Mouse (Mus musculus): ENCODE measurements at regions not wholly inside any gene's neighbourhood (a gene's known extent, or its start where the extent isn't known, plus 50 kb on each side); places are given as distances from the start of the nearest gene placed in this dataset.

DNA sequence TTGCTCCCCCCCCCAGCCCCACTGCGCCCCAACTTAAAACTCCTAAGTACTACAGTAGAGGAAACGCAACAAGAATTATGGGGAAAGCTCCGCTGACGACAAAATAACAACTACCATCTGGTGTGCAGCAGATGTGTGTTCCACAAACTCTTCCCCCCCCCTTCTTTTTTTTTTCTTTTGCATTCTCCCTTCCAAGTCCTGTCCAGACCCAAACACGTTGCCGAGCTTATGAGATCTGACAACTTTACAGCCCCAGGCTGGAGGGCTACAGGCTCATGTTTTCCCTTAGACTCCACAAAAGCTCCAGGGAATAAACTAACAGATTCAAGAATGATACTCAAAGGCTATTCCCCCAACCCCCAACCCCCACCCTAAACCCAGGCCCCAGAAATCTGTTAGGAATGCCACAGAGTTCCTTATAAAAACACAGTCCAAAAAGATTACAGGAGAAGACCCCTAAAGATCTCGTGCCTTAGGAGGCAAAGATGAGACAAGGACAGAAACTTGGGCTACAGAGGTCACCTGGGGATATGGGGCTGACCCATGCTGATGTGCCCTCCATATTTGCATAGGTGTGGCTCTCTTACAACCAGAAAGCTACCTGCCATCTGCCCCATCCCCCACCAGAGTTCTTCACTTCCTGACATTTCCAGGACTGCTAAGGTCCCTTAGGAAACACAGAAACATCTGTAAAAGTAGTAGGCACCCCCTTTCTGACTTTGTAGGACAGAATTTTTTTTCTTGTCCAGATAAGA is 509.5 kb upstream of the Cited2 start:
- peak; percentile 94 for DNase-seq

DNA sequence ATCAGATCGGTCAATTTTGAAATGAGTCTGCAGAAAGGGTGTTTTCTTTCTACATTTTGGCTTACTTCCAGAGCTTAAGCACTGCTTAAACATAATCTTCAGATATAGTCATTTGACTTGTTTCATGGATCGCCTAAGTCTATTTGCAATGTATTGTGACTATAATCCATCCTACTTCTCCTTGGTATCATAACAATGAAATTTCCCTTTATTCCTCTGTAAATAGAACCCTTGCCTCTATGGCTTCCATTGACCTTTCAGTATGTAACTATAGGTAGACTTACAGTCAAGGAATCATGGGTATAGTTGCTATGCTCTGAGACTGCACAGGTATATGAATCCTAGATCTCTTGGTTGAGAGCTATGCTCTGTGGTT is 509.0 kb upstream of the Cited2 start:
- DNase-seq: no peak

- DNase-seq: peak; percentile 88
Measured at GRCm38 (mm10) chr10:17215029-17215428, 508.0 kb upstream of the Cited2 start.

DNA sequence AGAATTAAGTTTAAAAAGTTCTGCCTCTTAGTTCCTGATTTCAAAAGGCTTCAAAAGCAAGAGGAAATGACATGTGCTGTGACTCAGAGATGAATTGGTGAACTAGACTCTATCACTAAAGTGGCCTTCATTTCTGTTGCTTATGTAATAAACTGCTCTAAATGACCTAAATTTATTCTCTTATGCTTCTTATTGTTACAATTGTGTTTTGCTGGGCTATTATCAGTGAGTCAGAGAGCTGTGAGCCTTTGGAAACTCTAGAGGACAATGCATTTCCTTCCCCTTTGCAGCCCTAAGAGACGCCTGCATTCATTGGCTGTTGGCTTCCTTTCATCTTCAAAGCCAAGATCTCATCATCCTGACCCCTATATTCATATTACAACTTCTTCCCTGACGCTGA is 501.5 kb upstream of the Cited2 start:
- DNase-seq: no peak

GRCm38 (mm10) chr10:17225727-17226126 is 497.3 kb upstream of the Cited2 start:
- no peak for DNase-seq

GRCm38 (mm10) chr10:17230040-17230818 is 492.8 kb upstream of the Cited2 start:
- DNase-seq: peak; percentile 90

DNA sequence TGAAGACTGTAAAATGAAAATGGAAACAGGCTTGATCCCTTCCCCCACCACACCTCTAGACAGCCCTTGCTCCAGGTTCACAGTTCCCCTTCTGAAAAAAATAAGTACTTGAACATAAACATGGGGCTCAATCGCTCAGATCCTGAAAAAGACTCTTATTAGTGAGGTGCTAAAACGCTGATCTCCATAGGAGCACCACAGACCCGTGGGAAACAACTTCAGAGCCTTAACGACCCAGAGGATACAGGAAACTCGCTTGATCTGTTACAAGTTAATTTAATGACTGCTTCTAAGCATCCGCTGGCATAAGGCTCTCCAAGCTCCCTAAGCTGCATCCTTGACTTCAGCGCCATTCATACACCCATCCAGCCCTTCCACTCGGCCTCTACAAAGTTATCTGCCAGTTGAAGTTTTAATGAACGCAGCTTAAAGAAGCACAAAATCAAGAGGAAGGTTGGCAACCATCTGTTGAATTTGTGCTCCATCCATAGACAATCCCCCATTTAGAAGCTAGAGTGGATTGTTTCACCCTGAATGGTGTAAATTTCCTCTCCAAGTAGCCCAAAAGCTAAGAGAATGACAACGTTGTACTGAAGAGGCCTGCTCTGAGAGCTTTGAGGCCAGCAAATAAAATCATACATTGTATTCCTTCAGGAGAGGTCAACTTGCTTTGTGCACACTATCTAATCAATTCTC is 486.9 kb upstream of the Cited2 start:
- DNase-seq: no peak

DNA sequence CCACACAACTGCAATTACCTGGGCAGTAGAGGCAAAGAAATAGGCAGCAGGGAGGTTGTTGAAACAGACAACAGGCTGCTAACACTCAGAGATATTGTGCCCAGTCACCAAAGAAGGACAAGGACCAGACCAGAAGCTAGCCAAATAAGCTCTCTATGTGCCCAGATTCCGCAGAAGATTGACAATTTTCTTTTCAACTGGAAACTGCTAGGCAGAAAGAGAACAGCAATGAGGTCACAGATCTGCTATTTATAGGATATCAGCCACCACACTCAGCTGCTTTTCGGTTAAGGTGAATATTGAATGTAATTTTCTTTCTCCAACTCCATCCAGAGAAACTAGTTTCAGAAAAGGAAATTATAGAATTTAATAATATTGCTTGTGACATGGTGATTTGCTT is 486.3 kb upstream of the Cited2 start:
- no peak for DNase-seq

DNA sequence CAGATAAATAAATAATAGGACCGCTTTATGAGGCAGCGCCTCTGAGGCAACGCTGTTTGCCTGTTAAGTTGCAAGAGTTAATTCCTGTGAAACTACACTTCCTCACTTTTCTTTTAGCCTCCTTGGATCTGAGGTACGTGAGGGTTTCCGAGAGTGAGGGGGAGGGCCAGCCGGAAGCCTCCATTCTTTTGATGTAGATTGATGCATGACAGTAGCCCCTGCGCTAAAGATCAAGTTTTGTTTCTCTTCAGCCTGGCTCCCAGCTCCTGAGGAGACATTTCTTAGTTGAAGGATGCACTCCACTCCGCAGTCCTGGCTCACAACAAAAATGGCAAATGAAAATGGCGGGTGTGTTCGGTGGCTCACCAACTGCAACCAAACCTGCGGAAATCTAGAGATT is 485.6 kb upstream of the Cited2 start:
- no peak for DNase-seq

DNA sequence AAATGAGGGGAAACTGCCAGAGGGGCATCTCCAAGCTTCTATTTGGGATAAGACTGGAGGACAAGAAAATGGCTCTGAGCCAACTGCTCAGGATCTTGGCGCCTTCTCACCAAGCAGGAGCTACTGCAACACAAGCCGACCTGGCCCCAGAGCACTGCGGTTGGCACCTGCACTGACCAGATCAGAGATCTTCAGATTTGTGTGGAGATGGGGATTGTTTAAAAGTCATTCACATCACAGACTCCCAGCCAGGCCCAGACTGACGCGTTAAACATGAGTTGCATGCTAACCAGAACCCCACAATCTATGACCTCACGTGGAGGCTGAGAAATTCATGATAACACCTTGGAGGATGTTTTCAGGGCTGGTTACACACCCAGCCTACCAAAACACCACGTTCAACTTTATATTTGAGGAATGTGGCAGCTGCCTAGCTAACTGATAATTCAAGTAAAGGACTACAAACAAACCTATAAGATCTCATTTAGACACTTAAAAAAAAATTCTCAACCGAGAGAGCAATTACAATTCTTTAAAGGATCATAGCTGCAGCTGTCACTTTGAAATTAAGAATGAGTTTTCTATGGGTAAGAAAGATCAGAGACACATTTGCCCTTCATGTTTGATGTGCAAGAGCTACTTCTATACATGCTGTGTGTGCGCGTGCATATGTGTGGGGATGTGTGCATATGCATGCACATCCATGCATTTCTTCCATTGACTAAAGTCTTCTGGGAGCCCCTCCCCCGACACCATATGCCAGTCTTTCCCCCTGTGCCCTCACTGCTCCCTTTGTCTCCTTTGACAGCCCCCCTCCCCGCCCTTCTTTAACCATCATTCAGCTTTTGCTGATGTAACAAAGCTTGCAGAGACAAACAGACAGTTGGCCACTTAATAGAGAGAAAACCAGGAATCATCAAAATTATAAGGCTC is 484.8 kb upstream of the Cited2 start:
- DNase-seq: no peak

DNA sequence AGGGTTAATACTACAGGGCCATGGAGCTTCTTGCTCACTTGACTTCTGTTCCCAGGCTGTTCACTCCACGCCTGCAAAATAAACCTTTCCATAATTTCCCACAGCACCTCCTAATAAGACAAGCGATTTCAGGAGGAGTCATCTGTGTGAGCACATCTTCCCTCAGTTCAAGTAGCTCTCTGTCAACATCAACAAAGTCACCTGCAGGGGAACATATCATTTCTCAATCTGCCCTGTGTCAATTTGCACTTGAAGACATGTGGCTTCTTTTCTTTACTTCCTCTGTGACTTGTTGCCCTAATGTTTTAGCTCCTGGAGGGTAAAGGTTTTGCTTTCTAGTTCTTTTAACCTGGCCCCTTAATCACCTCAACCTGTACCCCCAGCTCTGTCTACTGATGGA is 474.7 kb upstream of the Cited2 start:
- DNase-seq: no peak

GRCm38 (mm10) chr10:17253040-17253439 is 470.0 kb upstream of the Cited2 start:
- no peak for DNase-seq

GRCm38 (mm10) chr10:17260154-17260553 is 462.9 kb upstream of the Cited2 start:
- no peak for DNase-seq

DNA sequence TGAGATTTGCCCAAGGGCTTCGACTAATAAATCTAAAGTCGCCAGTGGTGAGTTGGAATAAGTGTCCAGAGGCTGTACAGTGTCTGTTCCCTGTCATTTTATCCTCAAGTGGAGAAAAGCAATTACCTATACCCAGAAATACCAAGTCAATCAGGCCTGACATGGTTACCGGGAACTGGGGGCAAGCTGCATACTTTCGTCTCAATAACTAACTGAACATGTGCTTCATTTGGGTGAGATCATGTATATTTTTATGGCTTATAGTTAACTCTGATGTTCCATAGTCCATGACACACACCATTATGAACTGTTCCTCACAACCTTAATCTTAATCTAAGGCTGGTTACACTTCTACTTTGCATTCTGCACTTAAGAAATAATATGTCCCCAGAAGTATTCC is 462.4 kb upstream of the Cited2 start:
- DNase-seq: no peak

- no peak for DNase-seq
Measured at GRCm38 (mm10) chr10:17261192-17261824, 461.7 kb upstream of the Cited2 start.

- DNase-seq: no peak
Measured at GRCm38 (mm10) chr10:17261825-17262205, 461.2 kb upstream of the Cited2 start.

DNA sequence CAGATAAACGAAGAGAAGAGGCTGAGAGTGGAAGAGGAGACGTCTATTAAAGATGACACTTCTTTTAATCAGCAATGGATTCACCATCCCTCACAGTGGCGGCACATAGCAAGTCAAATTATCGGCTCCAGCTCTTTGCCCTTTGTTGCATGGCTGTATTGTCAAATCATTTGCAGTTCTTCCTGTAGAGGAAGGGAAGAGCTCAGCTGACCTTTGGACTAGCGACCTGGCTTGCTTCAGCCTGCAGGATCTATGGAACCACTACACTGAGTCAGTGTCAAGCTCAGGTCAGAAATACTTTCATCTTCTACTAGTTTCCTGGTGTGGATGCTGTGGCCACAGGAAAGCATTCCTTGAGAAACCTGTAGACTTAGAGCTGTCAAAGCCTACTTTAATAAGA is 450.4 kb upstream of the Cited2 start:
- DNase-seq: no peak

- DNase-seq: no peak
Measured at GRCm38 (mm10) chr10:17273855-17274254, 449.2 kb upstream of the Cited2 start.

DNA sequence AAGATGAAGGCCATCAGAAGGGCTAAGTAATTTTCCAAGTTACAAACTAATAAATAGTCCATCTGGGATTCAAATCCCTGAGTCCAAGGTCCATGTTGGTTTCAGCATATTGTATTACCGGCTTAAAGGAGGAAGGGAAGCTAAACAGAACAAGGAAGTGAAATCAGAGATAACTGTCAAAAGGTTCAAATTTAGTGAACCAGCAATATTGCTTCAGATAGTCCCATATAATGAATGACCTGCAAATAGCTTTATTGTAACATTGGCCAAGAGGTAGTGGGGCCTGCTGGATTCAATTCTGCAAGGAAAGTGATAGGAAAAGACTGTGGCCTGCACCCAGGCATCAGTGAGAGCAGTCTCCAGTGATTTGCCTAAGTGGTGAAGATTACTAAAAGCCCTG is 447.8 kb upstream of the Cited2 start:
- no peak for DNase-seq

GRCm38 (mm10) chr10:17277911-17278310 is 445.1 kb upstream of the Cited2 start:
- peak; percentile 24 for DNase-seq

GRCm38 (mm10) chr10:17284858-17285257 is 438.2 kb upstream of the Cited2 start:
- peak; percentile 25 for DNase-seq

DNA sequence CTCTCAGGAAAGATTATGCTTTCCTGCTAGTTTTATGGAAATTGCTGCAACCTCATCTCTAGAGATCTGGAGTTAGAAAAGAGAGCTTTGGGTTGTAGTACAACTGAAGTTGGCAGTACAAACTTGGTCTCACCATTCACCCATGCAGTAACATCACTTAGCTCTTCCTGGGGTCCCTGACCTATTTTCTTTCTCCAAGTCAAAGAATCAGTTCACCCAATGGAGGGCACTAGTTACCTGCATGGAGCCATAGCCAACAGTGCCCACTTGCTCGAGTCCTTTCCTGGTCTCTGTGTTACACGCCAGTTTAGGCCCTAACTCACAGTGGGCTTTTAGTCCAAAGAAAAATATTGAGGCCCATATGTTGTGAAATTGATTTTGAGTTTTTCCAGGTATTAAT is 435.9 kb upstream of the Cited2 start:
- peak; percentile 57 for DNase-seq
